Mouse (Mus musculus): ENCODE measurements around the gene Mcub.
A peak's percentile ranks its signal among the peaks of the same experiment; 100 is the strongest.

Gene Mcub

DNA sequence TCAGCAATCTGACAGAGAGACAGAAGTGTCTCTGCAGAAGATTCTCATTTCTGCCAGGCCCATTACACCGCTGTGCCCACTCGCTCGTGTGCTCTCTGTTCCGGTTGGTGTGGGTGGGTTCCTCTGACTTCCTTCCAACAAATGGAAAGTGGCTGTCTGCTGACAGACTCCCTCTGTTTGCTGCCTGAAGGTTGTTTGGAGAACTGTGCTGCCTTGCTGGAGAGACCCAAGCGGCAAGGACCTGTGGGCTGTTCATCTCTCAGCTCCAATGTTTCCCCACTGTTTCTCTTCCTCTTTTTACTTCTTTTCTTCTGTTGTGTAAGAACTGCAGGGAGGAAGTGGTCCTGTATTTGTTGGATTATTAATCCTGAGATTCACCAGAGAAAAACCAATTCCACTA is 21.6 kb downstream of the Mcub start:
- peak in 1 of 2 experiments; percentile 5 for DNase-seq

- DNase-seq, result no peak
Measured at GRCm38 (mm10) chr3:129946217-129946914, 23.6 kb downstream of the Mcub start.

DNA sequence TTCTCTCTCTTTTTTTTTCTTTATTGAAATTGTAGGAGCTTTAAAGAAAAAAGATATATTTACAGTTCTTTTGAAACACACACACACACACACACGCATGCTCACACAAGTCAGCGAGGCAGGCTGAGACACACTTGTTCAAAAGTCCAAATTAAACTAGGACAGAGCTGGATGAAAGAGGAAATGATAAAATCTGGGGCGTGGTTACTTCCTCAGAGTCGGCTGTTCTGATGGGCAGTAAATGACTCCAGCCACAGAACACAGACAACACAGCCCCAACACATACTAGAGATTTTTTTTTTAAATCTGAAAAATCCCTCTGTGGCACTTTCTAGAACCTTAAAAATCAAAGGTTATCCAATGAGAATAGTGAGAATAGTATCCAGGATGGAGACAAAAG is 26.2 kb downstream of the Mcub start:
- DNase-seq, result no peak

DNA sequence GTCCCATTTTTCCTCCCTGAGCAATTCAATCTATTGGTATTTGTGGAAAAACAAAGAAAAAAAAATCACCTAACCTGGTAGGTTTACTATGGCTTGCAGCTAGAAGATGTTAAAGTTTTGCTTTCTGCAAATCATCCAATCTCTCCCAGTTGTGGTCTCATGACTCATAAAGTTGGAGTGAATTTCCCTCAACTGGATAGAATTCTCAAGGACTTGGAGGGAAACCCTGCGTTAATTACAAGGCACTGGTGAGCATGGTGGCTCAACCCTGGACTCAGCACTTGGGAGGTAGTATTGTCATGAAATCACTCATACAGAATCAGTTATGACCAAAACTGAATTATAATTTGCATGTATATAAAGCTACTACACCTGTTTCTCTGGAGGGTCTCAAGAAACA is 28.7 kb downstream of the Mcub start:
- no peak for DNase-seq

- DNase-seq, result no peak
Measured at GRCm38 (mm10) chr3:129940780-129941179, 29.2 kb downstream of the Mcub start.

- no peak for DNase-seq
Measured at GRCm38 (mm10) chr3:129939058-129939457, 30.9 kb downstream of the Mcub start.

DNA sequence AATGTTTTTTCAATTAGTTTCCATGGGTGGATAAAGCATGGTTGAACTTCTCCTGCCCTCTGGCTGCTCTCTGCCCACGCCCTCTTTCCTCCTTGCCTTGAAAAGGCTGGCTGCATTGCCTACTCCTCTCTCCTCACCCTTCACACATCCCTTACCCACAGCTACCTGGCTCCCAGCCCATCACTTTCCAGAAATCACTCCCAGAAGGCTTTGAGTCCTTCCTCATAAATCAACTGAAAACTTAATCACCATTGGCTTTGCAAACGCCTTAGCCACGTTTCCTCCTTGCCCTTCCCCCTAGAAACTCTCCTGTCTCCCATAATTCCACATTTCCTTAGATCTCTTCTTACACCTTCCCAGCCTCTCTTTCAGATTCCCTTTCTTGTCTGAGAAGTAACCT is 32.2 kb downstream of the Mcub start:
- no peak for DNase-seq

DNA sequence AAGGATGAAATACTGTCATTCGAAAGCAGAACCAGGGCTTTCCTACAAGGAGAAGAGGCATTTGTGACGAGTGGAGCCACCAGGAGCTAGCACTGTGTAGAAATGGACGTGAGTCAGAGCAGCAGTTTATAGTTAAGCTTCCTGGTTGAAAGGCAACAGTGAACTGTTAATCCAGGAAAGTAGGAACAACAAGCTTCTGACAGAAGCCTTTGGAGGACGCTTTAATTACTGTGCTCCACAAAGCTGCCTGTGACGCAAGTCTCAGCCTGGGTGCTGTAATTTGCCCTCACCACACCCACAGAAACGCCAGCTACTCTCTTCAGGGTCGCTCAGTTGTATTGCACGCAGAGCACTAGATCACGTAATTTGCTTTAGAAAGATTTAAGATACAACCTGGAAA is 33.4 kb downstream of the Mcub start:
- DNase-seq, result no peak

- peak in 1 of 2 experiments; percentile 21 for DNase-seq
Measured at GRCm38 (mm10) chr3:129932443-129932842, 37.6 kb downstream of the Mcub start.

DNA sequence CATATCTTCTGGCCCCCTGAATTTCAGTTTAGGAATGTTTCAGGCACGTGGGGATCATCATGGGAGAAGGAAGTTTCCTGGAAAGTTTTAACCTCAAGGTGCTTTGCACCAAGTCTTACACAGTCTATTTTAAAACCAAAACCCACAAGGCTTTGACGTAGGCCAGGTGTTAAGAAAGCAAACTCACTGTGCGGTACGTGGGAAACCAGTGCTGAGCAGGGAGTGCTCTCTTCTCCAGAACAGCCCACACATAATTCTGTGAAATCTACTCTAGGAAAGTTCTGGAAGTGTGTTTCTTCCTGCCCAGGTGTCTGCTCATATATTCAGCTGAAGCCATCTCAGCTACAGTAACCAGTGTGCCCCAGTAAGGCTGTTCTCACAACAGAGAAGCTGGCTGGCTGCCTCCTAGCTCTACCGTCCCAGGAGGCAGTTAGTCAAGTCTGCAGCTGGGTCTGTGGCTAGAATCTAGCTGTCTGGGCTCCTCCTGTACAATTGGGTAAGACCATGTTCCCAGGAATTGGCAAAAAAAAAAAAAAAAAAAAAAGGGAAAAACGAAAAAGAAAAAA is 39.7 kb downstream of the Mcub start:
- no peak for DNase-seq

DNA sequence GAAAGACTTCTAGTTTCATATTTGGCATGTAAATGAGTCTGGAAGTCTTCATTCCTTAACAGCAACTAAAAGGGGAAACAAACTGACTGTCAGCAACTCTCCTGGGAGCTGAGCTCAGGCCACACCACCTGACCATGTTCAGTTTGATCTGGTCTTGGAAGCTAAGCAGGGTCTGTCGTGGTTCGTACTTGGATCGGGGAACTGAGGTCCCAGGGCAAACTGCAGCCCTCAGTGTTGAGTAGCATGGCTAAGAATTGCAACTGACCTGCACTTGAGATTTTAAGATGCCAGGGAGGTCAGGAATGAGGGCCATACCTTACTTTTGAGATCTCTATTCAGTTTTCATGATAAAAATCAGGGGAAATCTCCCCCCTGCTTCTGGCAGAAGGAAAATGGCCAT is 44.1 kb downstream of the Mcub start:
- no peak for DNase-seq

DNA sequence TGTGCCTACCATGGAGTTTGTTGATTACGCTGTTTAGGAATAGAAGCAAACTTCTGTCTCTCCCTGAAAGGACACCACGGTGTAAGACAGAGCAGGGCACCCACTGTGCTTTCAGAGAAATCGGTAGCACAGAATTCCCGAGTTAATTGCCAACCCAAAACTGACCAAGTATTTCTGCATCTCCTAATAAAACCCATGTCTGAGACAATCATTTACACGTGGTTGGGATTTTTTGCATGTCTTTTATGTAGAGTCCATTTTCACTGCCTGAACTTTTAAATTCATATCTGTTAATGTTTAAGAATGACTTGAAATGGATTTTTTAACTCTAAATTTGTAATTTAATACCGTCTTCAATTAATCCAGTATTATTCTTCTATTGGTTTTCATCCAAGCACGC is 46.4 kb downstream of the Mcub start:
- no peak for DNase-seq

DNA sequence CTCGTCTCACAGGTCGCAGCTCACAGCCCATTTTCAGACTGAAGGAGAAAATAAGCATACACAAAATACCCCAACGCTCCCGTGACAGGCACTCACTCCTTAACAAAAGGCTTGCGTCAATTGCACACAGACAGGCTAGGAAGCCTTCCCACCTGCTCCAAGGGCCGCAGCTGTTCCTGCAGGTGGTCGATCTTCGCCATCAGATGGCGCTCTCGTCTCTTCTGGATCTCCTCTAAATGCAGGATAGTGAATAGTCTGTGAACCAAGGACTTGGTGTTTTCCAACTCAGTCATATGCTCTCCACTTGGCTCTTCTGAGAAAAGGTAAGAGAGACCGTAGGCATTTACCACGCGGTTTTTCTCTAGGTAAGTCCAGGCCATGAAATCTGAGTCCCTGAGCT is 51.6 kb downstream of the Mcub start:
- DNase-seq, result peak; percentile 62 to 87

GRCm38 (mm10) chr3:129917424-129917823 is 52.6 kb downstream of the Mcub start:
- no peak for DNase-seq

DNA sequence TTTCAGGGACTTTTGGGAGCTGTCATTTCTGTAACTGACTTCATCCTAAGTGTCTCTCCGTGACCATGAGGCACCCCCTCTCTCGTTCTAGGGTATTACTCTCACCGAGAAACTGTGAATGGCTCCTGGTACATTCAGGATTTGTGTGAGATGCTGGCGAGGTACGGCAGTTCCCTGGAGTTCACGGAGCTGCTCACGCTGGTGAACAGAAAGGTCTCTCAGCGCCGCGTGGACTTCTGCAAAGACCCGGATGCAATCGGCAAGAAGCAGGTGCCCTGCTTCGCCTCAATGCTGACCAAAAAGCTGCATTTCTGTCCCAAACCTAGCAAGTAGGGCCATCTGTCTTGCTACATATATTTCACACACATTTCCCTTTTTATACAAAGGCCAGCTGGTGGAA is 56.8 kb downstream of the Mcub start:
- DNase-seq, result no peak

DNA sequence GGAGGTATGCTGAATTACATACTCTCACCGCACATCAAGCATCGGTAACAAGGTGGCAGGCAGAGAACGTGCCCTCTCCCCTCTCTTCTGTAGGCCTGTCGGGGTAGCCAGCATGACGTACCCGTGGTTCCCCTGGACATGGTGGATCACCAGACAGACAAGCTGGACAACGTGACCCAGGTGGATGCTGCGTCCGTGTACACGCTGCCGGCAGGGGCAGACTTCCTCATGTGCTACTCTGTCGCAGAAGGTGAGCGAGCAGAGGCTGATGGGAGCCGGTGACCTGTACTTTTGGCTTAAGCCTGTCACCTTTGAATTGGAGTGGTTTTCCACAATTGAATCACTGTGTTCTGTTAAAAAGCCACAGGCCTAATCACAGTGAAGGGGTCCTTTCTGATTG is 58.0 kb downstream of the Mcub start:
- DNase-seq, result no peak

GRCm38 (mm10) chr3:129904381-129905132 is 65.4 kb downstream of the Mcub start:
- no peak for DNase-seq

DNA sequence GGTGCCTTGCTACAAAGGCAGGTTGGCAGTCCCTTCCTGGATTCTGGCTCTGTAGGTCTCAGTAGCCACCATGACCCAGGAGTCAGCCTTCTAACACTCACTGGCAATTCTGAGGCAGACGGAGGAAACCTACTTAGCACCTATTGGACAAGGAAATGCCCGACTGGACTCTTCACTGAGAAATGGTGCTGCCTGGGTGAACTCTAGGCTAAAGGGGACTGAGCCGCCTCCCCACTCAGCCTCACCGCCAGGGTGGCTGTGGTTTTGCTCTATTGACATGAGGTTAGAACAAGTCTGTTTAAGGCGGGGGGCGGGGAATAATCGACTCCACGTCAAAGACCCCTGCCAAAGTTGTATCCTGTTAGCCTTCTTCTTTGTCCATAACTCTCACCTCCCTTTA is 66.1 kb downstream of the Mcub start:
- no peak for DNase-seq

DNA sequence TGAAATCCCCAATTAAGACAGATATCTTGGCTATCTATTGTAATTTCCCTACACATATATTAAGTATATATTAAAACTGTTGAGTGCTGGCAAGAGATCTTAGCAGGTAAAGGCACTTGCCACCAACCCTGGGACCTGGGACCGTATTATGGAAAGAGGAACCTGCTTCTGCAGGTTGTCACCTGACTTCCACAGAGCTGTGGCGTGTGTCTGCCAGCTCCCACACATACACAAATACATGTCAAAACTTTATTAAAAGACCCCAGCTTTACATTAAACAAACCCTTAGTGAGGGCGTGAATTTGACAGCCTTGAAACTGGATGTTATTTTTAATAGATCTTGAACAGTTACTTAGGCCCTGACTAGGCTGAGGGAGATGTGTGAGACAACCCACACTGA is 66.6 kb downstream of the Mcub start:
- DNase-seq, result no peak

- peak; percentile 90 to 96 for DNase-seq
Measured at GRCm38 (mm10) chr3:129901271-129901809, 68.7 kb downstream of the Mcub start, which contains the start of gene Casp6. TSS of gene Casp6 (plus strand) at chr3:129901425.

DNA sequence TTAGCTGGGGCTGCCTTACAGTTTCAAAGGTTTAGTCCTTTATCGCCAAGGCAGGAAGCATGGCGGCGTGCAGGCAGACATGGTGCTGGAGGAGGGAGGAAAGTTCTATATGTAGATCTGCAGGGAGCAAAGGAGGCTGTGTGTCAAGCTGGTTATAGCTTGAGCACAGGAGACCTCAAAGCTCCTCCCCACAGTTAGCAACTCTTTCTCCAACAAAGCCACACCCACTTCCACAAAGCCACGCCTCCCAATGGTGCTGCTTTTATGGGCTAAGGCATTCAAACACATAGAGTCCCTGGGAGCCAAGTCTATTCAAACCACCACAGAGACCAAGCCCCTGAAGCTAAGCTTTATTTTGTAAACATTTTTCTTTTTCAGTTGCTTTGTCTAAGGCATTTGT is 71.1 kb downstream of the Mcub start:
- DNase-seq, result peak in 1 of 2 experiments; percentile 38

GRCm38 (mm10) chr3:129896591-129896990 is 73.4 kb downstream of the Mcub start:
- no peak for DNase-seq

GRCm38 (mm10) chr3:129893143-129893542 is 76.9 kb downstream of the Mcub start:
- DNase-seq, result no peak

GRCm38 (mm10) chr3:129892003-129892402 is 78.0 kb downstream of the Mcub start:
- no peak for DNase-seq

All from kidney, postnatal 36 days (tissue).